Mouse (Mus musculus) layer of hippocampus, adult 6 months (tissue): ENCODE results near the gene Bmpr1b. TPM values are rescaled to one million over a fixed set of nuclear protein-coding genes. Genes with fewer than 3 reads are reported as not detected.

ENCODE experiments used
- long read RNA-seq, 2 experiments: library from polyadenylated mRNA; unstranded; transcript quantifications; one replicate each; pipeline ENCODE4 v2.0.0; 2019 to 2020
- polyA plus RNA-seq: library from polyadenylated mRNA; unstranded; fragments of <200 nt; fragmentation: Nextera tagmentation; gene quantifications from 2 replicates; pipeline ENCODE4 v1.2.3, GENCODE M21; 2021

Bmpr1b gene
- polyA plus RNA-seq, result 4.1 and 6.0 TPM in 2 replicates
- long read RNA-seq, experiment 1, full-length matches to known transcripts, result 1 of 12 reads
- long read RNA-seq, experiment 1, partial matches to known transcripts, result 1 of 12 reads
- long read RNA-seq, experiment 1, other reads (novel, unspliced or antisense), result 10 of 12 reads
- long read RNA-seq, experiment 2, full-length matches to known transcripts, result 22 of 45 reads
- long read RNA-seq, experiment 2, partial matches to known transcripts, result 7 of 45 reads
- long read RNA-seq, experiment 2, other reads (novel, unspliced or antisense), result 16 of 45 reads

GRCm38 (mm10) chr3:142168863-142169521 is at the start of gene Bmpr1b:
TSS of gene Bmpr1b (minus strand) at chr3:142169425.

Other genes starting within 250 kb of the Bmpr1b start
- gene Pdlim5, start 226.3 kb upstream of the Bmpr1b start, polyA plus RNA-seq, result 10.4 and 11.9 TPM in 2 replicates